Mouse (Mus musculus) ES-E14 (cell line): ENCODE measurements around the gene Cplane1.

ENCODE experiments used
- CHD2 ChIP-seq: IDR thresholded peaks from 2 replicates; pipeline ENCODE4 v1.6.1; 2014; ENCODE audit warnings: mild to moderate bottlenecking, low read depth, low read length, inconsistent platforms
- HCFC1 ChIP-seq: IDR thresholded peaks from 2 replicates; pipeline ENCODE4 v1.6.1; 2012; ENCODE audit warnings: low read length, inconsistent platforms, borderline replicate concordance; ENCODE audit not compliant: insufficient read depth
- MAFK ChIP-seq: IDR thresholded peaks from 2 replicates; pipeline ENCODE4 v1.6.1; 2014; ENCODE audit warnings: mild to moderate bottlenecking, low read depth, low read length, inconsistent platforms; ENCODE audit not compliant: insufficient read depth
- ZNF384 ChIP-seq: IDR thresholded peaks from 2 replicates; pipeline ENCODE4 v1.6.1; 2012; ENCODE audit warnings: low read depth, low read length, inconsistent platforms

GRCm38 (mm10) chr15:8268231-8268630 lies 99.3 kb downstream of the Cplane1 start:
- no peak for TF ChIP-seq MAFK
- TF ChIP-seq HCFC1: no peak
- TF ChIP-seq CHD2: no peak
- TF ChIP-seq ZNF384: no peak
